Mouse (Mus musculus): ENCODE measurements around the gene Pi16.

DNA sequence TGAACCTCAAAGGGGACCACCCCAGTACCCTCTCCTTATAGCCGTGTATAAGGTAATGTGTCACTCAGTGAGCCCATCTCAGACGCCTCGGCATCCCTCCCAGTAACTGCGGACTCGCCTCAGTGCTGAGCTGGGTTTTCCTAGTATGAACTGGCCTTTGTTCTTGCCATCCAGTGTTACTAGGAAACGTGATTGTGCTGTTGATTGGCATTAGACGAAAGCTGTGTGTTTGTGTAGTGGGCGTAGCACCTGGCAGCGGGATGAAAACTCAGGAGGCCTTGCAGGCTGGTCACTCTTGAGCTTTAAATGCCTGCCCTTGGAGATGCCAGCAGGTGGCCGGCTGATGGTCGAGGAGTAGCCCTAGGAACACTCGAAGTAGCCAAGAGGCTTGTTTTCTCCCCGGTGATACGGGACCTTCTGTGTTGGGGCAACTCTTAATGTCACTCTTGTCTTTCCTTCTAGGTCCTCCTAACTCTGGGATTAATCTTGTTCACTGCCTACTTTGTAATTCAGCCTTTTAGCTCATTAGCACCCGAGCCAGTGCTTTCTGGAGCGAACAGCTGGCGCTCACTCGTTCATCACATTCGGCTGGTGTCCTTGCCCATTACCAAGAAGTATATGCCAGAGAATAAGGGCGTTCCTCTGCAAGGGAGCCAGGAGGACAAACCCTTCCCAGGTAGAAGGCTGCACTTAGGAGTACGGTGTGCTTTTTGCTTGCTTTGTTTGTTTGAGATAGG, 35.1 kb upstream of the Pi16 start:
- TF ChIP-seq CHD2 (IDR thresholded peaks at IDR 0.05; ENCODE audit: low read depth, low read length) (no peak), ZC3H11A (IDR thresholded peaks at IDR 0.05; ENCODE audit: borderline replicate concordance, low read depth, low read length) (no peak), HCFC1 (IDR thresholded peaks at IDR 0.05; ENCODE audit: borderline replicate concordance, insufficient read depth, low read length) (no peak), MAFK (IDR thresholded peaks at IDR 0.05; ENCODE audit: insufficient read depth, low read depth, low read length) (no peak)
